29 mouse cellular contexts compared by ENCODE assay signal in genomic region chr15:3984876-3985275, GRCm38 (mm10). TPM values are rescaled to one million over a fixed set of nuclear protein-coding genes. Genes with fewer than 3 reads are reported as not detected.
DNase-seq lines count a peak whose midpoint lies in the region; ATAC-seq lines count a peak whose summit lies in the region.
"Had no signal": no experiment of that assay in that cellular context is flagged by ENCODE, and none has a peak within 500 bp of the region (broad histone marks: within the 10 kb centered on the region; RNA-seq: fewer than 3 reads in every experiment).

No protein-coding gene starts in this region.

- H3K4me1 ChIP-seq in neural tube, embryonic 14.5 days (ENCODE audit: control insufficient read depth, insufficient read depth, low read length): no peaks in the 10 kb centered on the region
- peaks cover under 1% of the 10 kb centered on the region; the same call in 1 of the 2 replicates for H3K4me1 ChIP-seq in neural tube, embryonic 15.5 days
- H3K4me1 ChIP-seq: embryonic facial prominence, embryonic 10.5 days; embryonic facial prominence, embryonic 13.5 days; forebrain, embryonic 12.5 days; forebrain, embryonic 15.5 days; hindbrain, embryonic 10.5 days; intestine, embryonic 15.5 days had no signal

- no peaks in the 10 kb centered on the region for H3K27me3 ChIP-seq in neural tube, embryonic 14.5 days (ENCODE audit: control insufficient read depth, insufficient read depth, low read length)
- no peaks in the 10 kb centered on the region for H3K27me3 ChIP-seq in neural tube, embryonic 15.5 days (replicated peaks)
- H3K27me3 ChIP-seq: embryonic facial prominence, embryonic 13.5 days; forebrain, embryonic 12.5 days; forebrain, embryonic 15.5 days; heart, embryonic 12.5 days; heart, embryonic 15.5 days; hindbrain, embryonic 13.5 days; intestine, embryonic 15.5 days had no signal

- H3K4me2 ChIP-seq in neural tube, embryonic 14.5 days (ENCODE audit: low read depth, low read length): no peak overlapping the region
- no peak overlapping the region for H3K4me2 ChIP-seq in neural tube, embryonic 15.5 days
- H3K4me2 ChIP-seq: embryonic facial prominence, embryonic 13.5 days; forebrain, embryonic 12.5 days; forebrain, embryonic 15.5 days; heart, embryonic 12.5 days; heart, embryonic 15.5 days; hindbrain, embryonic 13.5 days; intestine, embryonic 15.5 days had no signal

- peak; percentile 35 for DNase-seq in adrenal gland, adult 8-10 months
- peak; percentile 41 for DNase-seq in adrenal gland, postnatal 25 days
- no peak for DNase-seq in c-Kit-positive CD71-positive TER-119-positive erythroid progenitor cells, embryonic 14.5 days (ENCODE audit: low spot score)
- DNase-seq in thymus, postnatal 4 days: no peak
- DNase-seq in layer of hippocampus, adult 9-10 months (ENCODE audit: low spot score): no peak
- DNase-seq: cerebellum, adult 11-12 months; cerebellum, adult 8-10 months; cerebellum, postnatal 25 days; gastrocnemius, postnatal 25 days; heart, adult 18-20 months; heart, postnatal 10 days; heart, postnatal 36 days; kidney, adult 11 months; kidney, adult 8-10 months had no signal

- no peaks in the 10 kb centered on the region for H3K9me3 ChIP-seq in neural tube, embryonic 14.5 days (ENCODE audit: control insufficient read depth, low read length)
- no peaks in the 10 kb centered on the region for H3K9me3 ChIP-seq in neural tube, embryonic 15.5 days (replicated peaks)
- H3K9me3 ChIP-seq: embryonic facial prominence, embryonic 10.5 days; embryonic facial prominence, embryonic 13.5 days; forebrain, embryonic 12.5 days; forebrain, embryonic 15.5 days; heart, embryonic 12.5 days; heart, embryonic 15.5 days; hindbrain, embryonic 10.5 days; hindbrain, embryonic 13.5 days; intestine, embryonic 15.5 days had no signal

- peak; percentile 33; the same call in 1 of the 2 replicates for ATAC-seq in neural tube, embryonic 14.5 days (ENCODE audit: low read depth)
- no peak for ATAC-seq in neural tube, embryonic 15.5 days (ENCODE audit: low FRiP score)
- ATAC-seq: activated CD4-positive, CD25-positive, alpha-beta regulatory T cell, adult 4 months; CD4-positive, CD25-positive, alpha-beta regulatory T cell, adult 4 months; forebrain, embryonic 15.5 days; hindbrain, embryonic 16.5 days; intestine, embryonic 15.5 days had no signal

- no peak overlapping the region for H3K4me3 ChIP-seq in neural tube, embryonic 14.5 days (ENCODE audit: low read depth, low read length)
- H3K4me3 ChIP-seq in neural tube, embryonic 15.5 days (replicated peaks): no peak overlapping the region
- H3K4me3 ChIP-seq: embryonic facial prominence, embryonic 10.5 days; embryonic facial prominence, embryonic 13.5 days; erythroblast, embryonic 14.5 days; forebrain, embryonic 12.5 days; forebrain, embryonic 15.5 days; heart, embryonic 12.5 days; heart, embryonic 15.5 days; hindbrain, embryonic 10.5 days; hindbrain, embryonic 13.5 days; intestine, embryonic 15.5 days had no signal

- WGBS in neural tube, embryonic 14.5 days: 57% methylated on average over 2 of the region's 2 CpGs
- WGBS in neural tube, embryonic 15.5 days: 79% methylated on average over 2 of the region's 2 CpGs

- H3K9ac ChIP-seq in neural tube, embryonic 14.5 days (replicated peaks; ENCODE audit: low read depth, low read length): no peak overlapping the region
- H3K9ac ChIP-seq in neural tube, embryonic 15.5 days (replicated peaks): no peak overlapping the region
- H3K9ac ChIP-seq: embryonic facial prominence, embryonic 13.5 days; forebrain, embryonic 12.5 days; forebrain, embryonic 15.5 days; heart, embryonic 12.5 days; heart, embryonic 15.5 days; hindbrain, embryonic 13.5 days; intestine, embryonic 15.5 days had no signal

- H3K27ac ChIP-seq in neural tube, embryonic 14.5 days (ENCODE audit: low read depth, low read length): no peak overlapping the region
- no peak overlapping the region for H3K27ac ChIP-seq in neural tube, embryonic 15.5 days (replicated peaks)
- H3K27ac ChIP-seq: embryonic facial prominence, embryonic 10.5 days; embryonic facial prominence, embryonic 13.5 days; forebrain, embryonic 12.5 days; forebrain, embryonic 15.5 days; heart, embryonic 15.5 days; hindbrain, embryonic 10.5 days; hindbrain, embryonic 13.5 days; intestine, embryonic 15.5 days had no signal

- H3K36me3 ChIP-seq in neural tube, embryonic 14.5 days (ENCODE audit: control insufficient read depth, insufficient read depth, low read length): peaks cover 20% of the 10 kb centered on the region; the same call in 1 of the 2 replicates
- peaks cover 40% of the 10 kb centered on the region for H3K36me3 ChIP-seq in neural tube, embryonic 15.5 days

RNA-seq across cellular contexts. Expression of gene Fbxo4, which starts 5.5 kb away (rescaled TPM):
- polyA plus RNA-seq in neural tube, embryonic 14.5 days (2014; fragmentation: Nextera tagmentation; extraction: Ambion mirVana): 9.1 and 9.2 TPM in 2 replicates
- polyA plus RNA-seq in neural tube, embryonic 15.5 days (2015; fragmentation: Nextera tagmentation; extraction: Ambion mirVana): 9.0 and 10.7 TPM in 2 replicates
- 10 to 100 TPM; 21.0 to 24.8 (median 23.3) TPM for total RNA-seq in adrenal gland, adult 8-10 months (2022)
- 21.6 and 25.8 TPM in 2 replicates for total RNA-seq in adrenal gland, postnatal 25 days (2021)

RNA-seq across cellular contexts. Expression of gene AW549877, which starts 10.7 kb away (rescaled TPM):
- 57.8 and 64.2 TPM in 2 replicates for polyA plus RNA-seq in neural tube, embryonic 14.5 days (2014; fragmentation: Nextera tagmentation; extraction: Ambion mirVana)
- polyA plus RNA-seq in neural tube, embryonic 15.5 days (2015; fragmentation: Nextera tagmentation; extraction: Ambion mirVana): 34.2 and 34.4 TPM in 2 replicates
- 10 to 100 TPM; 53.7 to 68.1 (median 56.5) TPM for total RNA-seq in adrenal gland, adult 8-10 months (2022)
- 51.8 and 72.3 TPM in 2 replicates for total RNA-seq in adrenal gland, postnatal 25 days (2021)

RNA-seq across cellular contexts. Expression of gene Oxct1, which starts 41.3 kb away (rescaled TPM):
- 352 and 372 TPM in 2 replicates for polyA plus RNA-seq in neural tube, embryonic 14.5 days (2014; fragmentation: Nextera tagmentation; extraction: Ambion mirVana)
- polyA plus RNA-seq in neural tube, embryonic 15.5 days (2015; fragmentation: Nextera tagmentation; extraction: Ambion mirVana): 402 and 424 TPM in 2 replicates
- total RNA-seq in adrenal gland, adult 8-10 months (2022): 100 to 1,000 TPM; 108 to 155 (median 147) TPM
- 145 and 173 TPM in 2 replicates for total RNA-seq in adrenal gland, postnatal 25 days (2021)

Comparison
In these comparisons a context has a peak if more than half of its experiments do, and no peak if none do; other contexts are left out.
1. DNase-seq: peak in adrenal gland, adult 8-10 months (single experiment) and adrenal gland, postnatal 25 days (single experiment); none in c-Kit-positive CD71-positive TER-119-positive erythroid progenitor cells, embryonic 14.5 days (single experiment), thymus, postnatal 4 days (single experiment) and layer of hippocampus, adult 9-10 months (single experiment).